9 mouse cellular contexts compared by ENCODE assay signal in the genomic region with DNA sequence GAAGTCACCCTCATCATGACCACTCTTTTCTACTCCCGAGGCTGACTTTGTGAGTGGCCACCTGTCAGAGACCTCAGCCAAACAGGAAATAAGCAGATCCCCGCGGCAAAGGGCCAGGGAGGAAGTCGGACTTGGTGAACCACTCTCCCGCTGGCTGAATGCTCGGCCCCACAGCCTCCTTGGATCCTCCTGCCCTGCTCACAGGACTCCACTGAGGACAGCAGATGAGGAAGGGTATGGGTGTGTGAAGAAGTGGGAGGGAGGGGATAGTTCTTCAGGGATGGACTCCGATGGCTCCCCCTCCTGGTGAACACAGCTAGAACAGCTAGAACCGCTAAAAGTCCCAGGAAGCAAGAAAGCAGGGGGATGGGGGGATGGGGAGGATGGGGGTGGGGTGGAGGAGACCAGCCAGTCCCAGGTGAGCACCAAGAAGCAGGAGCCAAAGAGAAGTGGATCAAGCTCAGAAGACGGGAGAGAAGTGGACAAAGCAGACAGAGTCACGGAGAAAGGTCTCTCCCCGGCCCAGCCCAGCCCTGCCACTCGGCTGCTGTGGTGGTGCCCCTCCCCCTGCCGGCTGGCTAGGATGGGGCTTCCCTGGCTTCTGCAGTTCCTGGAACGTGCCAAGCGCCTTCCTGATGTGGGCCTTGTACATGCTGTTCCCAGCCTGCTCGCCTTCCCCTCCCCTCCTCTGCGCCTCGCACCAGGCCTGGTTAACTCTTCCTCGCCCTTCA. TPM values are rescaled to one million over a fixed set of nuclear protein-coding genes. Genes with fewer than 3 reads are reported as not detected.
DNase-seq lines count a peak whose midpoint lies in the region; ATAC-seq lines count a peak whose summit lies in the region.
"Had no signal": no experiment of that assay in that cellular context is flagged by ENCODE, and none has a peak within 500 bp of the region (broad histone marks: within the 10 kb centered on the region; RNA-seq: fewer than 3 reads in every experiment).

No protein-coding gene starts in this region.

- H3K27me3 ChIP-seq in hindbrain, embryonic 11.5 days (ENCODE audit: control insufficient read depth, insufficient read depth, low read length) = no peaks in the 10 kb centered on the region

- H3K9me3 ChIP-seq in hindbrain, embryonic 11.5 days (ENCODE audit: control insufficient read depth, low read length) = no peaks in the 10 kb centered on the region

- no peaks in the 10 kb centered on the region for H3K36me3 ChIP-seq in hindbrain, embryonic 11.5 days (ENCODE audit: control insufficient read depth, insufficient read depth, low read length)

- DNase-seq in WW6 (ENCODE audit: low read depth, low spot score) = peak; percentile 45
- DNase-seq in cerebellum, adult 9-10 months = peak; percentile 35
- DNase-seq in frontal cortex, postnatal 14 days (ENCODE audit: low spot score in 2 of 2) = peak; percentile 40 to 47
- peak; percentile 76 for DNase-seq in hindbrain, embryonic 11.5 days (ENCODE audit: low spot score)
- DNase-seq in layer of hippocampus, postnatal 14 days (ENCODE audit: low spot score in 2 of 2) = peak; percentile 60 to 83
- peak; percentile 92 for DNase-seq in lung, postnatal 25 days (ENCODE audit: low spot score)
- DNase-seq in right cerebral cortex, postnatal 14 days = peak; percentile 67

- peak; percentile 68 for ATAC-seq in hindbrain, embryonic 11.5 days (ENCODE audit: low FRiP score)
- no peak for ATAC-seq in erythroblast, adult 5-6 weeks (replicated peaks; ENCODE audit: low FRiP score, poor library complexity, severe bottlenecking)

- no peaks in the 10 kb centered on the region for H3K4me1 ChIP-seq in hindbrain, embryonic 11.5 days (replicated peaks; ENCODE audit: control insufficient read depth, insufficient read depth, low read length)

- no peak overlapping the region for H3K4me2 ChIP-seq in hindbrain, embryonic 11.5 days (replicated peaks; ENCODE audit: low read depth, low read length)

- H3K27ac ChIP-seq in hindbrain, embryonic 11.5 days (ENCODE audit: low read depth, low read length) = peak overlapping the region; percentile 4; the same call in 1 of the 2 replicates
- H3K27ac ChIP-seq: macrophage had no signal

- H3K9ac ChIP-seq in hindbrain, embryonic 11.5 days (ENCODE audit: low read depth, low read length) = no peak overlapping the region

- H3K4me3 ChIP-seq in hindbrain, embryonic 11.5 days (ENCODE audit: low read depth, low read length) = no peak overlapping the region

- 12% methylated on average over 19 of the region's 19 CpGs for WGBS in hindbrain, embryonic 11.5 days

RNA-seq across cellular contexts. Expression of a gene that starts 57.9 kb away (rescaled TPM):
- 1.5 and 2.2 TPM in 2 replicates for polyA plus RNA-seq in hindbrain, embryonic 11.5 days (2014; fragmentation: Nextera tagmentation; extraction: Ambion mirVana)
- total RNA-seq in layer of hippocampus, postnatal 14 days (2021) = 10 to 100 TPM; 24.7 to 29.7 TPM
- total RNA-seq in erythroblast, adult 5-6 weeks (2015; ENCODE audit: low replicate concordance) = 0.19 and 0.63 TPM in 2 replicates
- total RNA-seq in erythroblast, adult 5-6 weeks (2017; ENCODE audit: low replicate concordance) = 0.77 and 0.98 TPM in 2 replicates

Comparison
In these comparisons a context has a peak if more than half of its experiments do, and no peak if none do; other contexts are left out.
1. DNase-seq: peak in every context shown above with its lines; median percentile 92 in lung, postnatal 25 days; 76 in hindbrain, embryonic 11.5 days; 72 in layer of hippocampus, postnatal 14 days; 67 in right cerebral cortex, postnatal 14 days; 45 in WW6; 44 in frontal cortex, postnatal 14 days; 35 in cerebellum, adult 9-10 months.
2. RNA of a gene that starts 57.9 kb away (total RNA-seq): 24.7 to 29.7 TPM in layer of hippocampus, postnatal 14 days; 0.19 to 0.98 TPM in erythroblast, adult 5-6 weeks; every median in the first group is over 10 times any median in the second.